Mouse (Mus musculus) embryonic facial prominence, embryonic 15.5 days (tissue): ENCODE measurements around the gene Hmgcl. TPM values are rescaled to one million over a fixed set of nuclear protein-coding genes. Genes with fewer than 3 reads are reported as not detected.

Experiments used
- ATAC-seq: fragments of 200-750 bp; cut with Nextera tagmentation; 2 replicates; pipeline ENCODE4 v1.8.0; 2017; ENCODE audit warnings: low read depth, moderate TSS enrichment; ENCODE audit not compliant: insufficient number of reproducible peaks, low FRiP score, low TSS enrichment
- H3K27ac ChIP-seq: fragments of 300-500 bp; sonication (generic); replicated peaks from 2 replicates; pipeline ENCODE4 v1.5.1; 2015; ENCODE audit warnings: mild to moderate bottlenecking, inconsistent platforms
- H3K27me3 ChIP-seq: fragments of 300-500 bp; sonication (generic); 2 replicates; pipeline ENCODE4 v1.6.1; 2015; ENCODE audit warnings: inconsistent platforms
- H3K36me3 ChIP-seq: fragments of 300-500 bp; sonication (generic); 2 replicates; pipeline ENCODE4 v1.6.1; 2015; ENCODE audit warnings: mild to moderate bottlenecking, inconsistent platforms
- H3K4me1 ChIP-seq: fragments of 300-500 bp; sonication (generic); 2 replicates; pipeline ENCODE4 v1.6.1; 2015; ENCODE audit warnings: inconsistent platforms
- H3K4me2 ChIP-seq: fragments of 300-500 bp; sonication (generic); replicated peaks from 2 replicates; pipeline ENCODE4 v1.6.1; 2015; ENCODE audit warnings: mild to moderate bottlenecking, inconsistent platforms
- H3K4me3 ChIP-seq: fragments of 300-500 bp; sonication (generic); replicated peaks from 2 replicates; pipeline ENCODE4 v1.5.1; 2015; ENCODE audit warnings: mild to moderate bottlenecking, inconsistent platforms
- H3K9ac ChIP-seq: fragments of 300-500 bp; sonication (generic); 2 replicates; pipeline ENCODE4 v1.6.1; 2015; ENCODE audit warnings: inconsistent platforms
- H3K9me3 ChIP-seq: fragments of 300-500 bp; sonication (generic); replicated peaks from 2 replicates; pipeline ENCODE4 v1.6.1; 2016; ENCODE audit warnings: inconsistent platforms
- WGBS: fragments of 180-500 bp; shearing (Covaris S2); methylation state at CpG from one replicate; pipeline ENCODE4 v1.1.7; 2015; 5-methylcytosine and 5-hydroxymethylcytosine counted together
- polyA plus RNA-seq: library from polyadenylated mRNA; unstranded; fragments of >200 nt; fragmentation: Nextera tagmentation; extraction: Ambion mirVana; gene quantifications from 2 replicates; pipeline ENCODE4 v1.2.1, GENCODE M21; 2015

The Hmgcl gene
- polyA plus RNA-seq, 1 experiment from 2014 or later: 78.2 TPM

GRCm38 (mm10) chr4:135962198-135962597 is 15.9 kb downstream of the Hmgcl start:
- Histone ChIP-seq H3K36me3 (peaks cover 66% of the 10 kb centered on the region), H3K4me2 (no peak overlapping the region), H3K9me3 (no peaks in the 10 kb centered on the region), H3K4me3 (no peak overlapping the region), H3K27me3 (no peaks in the 10 kb centered on the region), H3K9ac (no peak overlapping the region), H3K4me1 (peaks cover 17% of the 10 kb centered on the region), H3K27ac (0 out of 2 replicates have a peak overlapping the region, but pooled peaks have one; percentile 28)
- ATAC-seq: no peak
- WGBS: 80% methylated on average over 7 of the region's 7 CpGs

GRCm38 (mm10) chr4:135962946-135963345 is 16.7 kb downstream of the Hmgcl start:
- 6% methylated on average over 15 of the region's 15 CpGs for WGBS
- Histone ChIP-seq H3K4me3 (peak overlapping the region; percentile 79), H3K9me3 (no peaks in the 10 kb centered on the region), H3K36me3 (peaks cover 66% of the 10 kb centered on the region), H3K4me2 (peak overlapping the region; percentile 93), H3K9ac (peak overlapping the region; percentile 47), H3K27ac (peak overlapping the region; percentile 93), H3K27me3 (no peaks in the 10 kb centered on the region), H3K4me1 (peaks cover 17% of the 10 kb centered on the region)
- no peak for ATAC-seq

DNA sequence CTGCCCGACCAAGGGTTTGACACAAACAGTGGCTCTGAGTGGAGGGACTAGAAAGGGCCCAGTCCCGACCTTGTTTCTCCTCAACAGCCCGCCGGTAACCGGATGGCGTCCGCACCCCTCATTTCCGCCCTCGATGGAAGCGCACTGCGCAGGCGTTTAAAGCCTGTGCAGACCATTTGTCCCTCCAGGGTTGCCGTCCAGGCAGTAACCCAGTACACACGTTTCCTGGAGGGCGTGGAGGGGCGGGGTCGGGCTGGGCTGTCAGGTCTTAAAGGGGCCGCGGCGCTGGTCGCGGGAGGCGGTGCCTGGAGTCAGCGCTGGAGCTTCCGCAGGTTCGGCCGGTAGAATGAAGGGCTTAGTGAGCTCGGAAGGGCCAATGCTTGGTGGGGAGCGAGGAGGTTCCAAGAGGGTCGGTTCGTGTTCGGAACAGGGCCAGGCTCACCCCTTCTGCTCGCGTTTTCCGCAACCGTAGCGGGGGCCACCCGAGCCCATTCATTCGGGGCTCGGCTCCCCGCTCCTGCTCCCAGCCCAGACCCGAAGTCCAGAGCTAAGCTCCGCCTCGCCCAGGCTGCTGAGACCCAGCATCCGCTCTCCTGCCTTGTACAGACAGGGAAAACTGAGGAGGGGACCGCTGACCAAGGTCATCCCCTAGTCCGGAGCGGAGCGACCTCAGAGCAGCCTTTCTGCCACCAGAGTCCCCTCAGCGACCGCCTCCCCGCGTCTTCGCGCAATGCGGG is 17.4 kb downstream of the Hmgcl start, which contains the start of gene Gale:
TSS of gene Gale (plus strand) at position 271 of the 737 bp plus-strand sequence.
- Histone ChIP-seq H3K27ac (peak within 1 kb of the TSS; percentile 93), H3K4me3 (peak within 1 kb of the TSS; percentile 79), H3K27me3 (no peaks in the 10 kb centered on the region), H3K4me2 (peak within 1 kb of the TSS; percentile 93), H3K9me3 (no peaks in the 10 kb centered on the region), H3K9ac (peak within 1 kb of the TSS; percentile 74), H3K36me3 (peaks cover 66% of the 10 kb centered on the region), H3K4me1 (peaks cover 21% of the 10 kb centered on the region)
- under 1% methylated on average over 56 of the region's 56 CpGs for WGBS
- peak; percentile 93 for ATAC-seq

DNA sequence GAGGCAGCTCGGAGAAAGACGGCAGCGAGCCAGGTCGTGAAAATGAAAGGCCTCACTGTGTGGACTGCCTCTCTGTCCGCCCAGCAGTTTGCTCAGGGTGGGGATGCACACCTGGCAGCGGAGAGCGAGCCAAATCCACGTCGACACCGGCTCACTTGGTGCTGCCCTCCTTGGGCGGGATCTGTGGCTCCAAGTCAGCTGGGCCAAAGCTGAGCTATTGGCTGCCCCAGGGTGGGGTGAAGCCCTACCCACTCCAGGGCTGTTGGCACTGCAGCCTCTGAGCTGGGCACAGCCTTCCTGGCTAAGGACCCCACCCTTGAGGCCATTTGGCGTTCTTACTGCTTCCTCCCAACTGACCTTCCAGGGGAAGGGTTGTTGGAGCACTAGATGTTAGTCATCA is 18.2 kb downstream of the Hmgcl start:
- H3K27ac ChIP-seq: peak overlapping the region; percentile 84

GRCm38 (mm10) chr4:135965113-135965512 is 18.9 kb downstream of the Hmgcl start:
- Histone ChIP-seq H3K4me2 (0 out of 2 replicates have a peak overlapping the region, but pooled peaks have one; percentile 93), H3K27me3 (no peaks in the 10 kb centered on the region), H3K4me3 (0 out of 2 replicates have a peak overlapping the region, but pooled peaks have one; percentile 79), H3K9ac (no peak overlapping the region), H3K4me1 (peaks cover 21% of the 10 kb centered on the region), H3K27ac (no peak overlapping the region), H3K36me3 (peaks cover 66% of the 10 kb centered on the region), H3K9me3 (no peaks in the 10 kb centered on the region)
- ATAC-seq: no peak
- WGBS: 85% methylated on average over 9 of the region's 9 CpGs

More for the DNA sequence above, 18.2 kb downstream of the Hmgcl start:
- ATAC-seq: peak; percentile 36; the same call in 1 of the 2 replicates
- WGBS: 4% methylated on average over 12 of the region's 12 CpGs
- H3K4me1 ChIP-seq: peaks cover 21% of the 10 kb centered on the region
- peak overlapping the region; percentile 93 for H3K4me2 ChIP-seq
- H3K4me3 ChIP-seq: peak overlapping the region; percentile 79
- H3K36me3 ChIP-seq: peaks cover 66% of the 10 kb centered on the region
- H3K27me3 ChIP-seq: no peaks in the 10 kb centered on the region
- H3K9ac ChIP-seq: peak overlapping the region; percentile 74
- no peaks in the 10 kb centered on the region for H3K9me3 ChIP-seq

- WGBS: 89% methylated on average over 16 of the region's 16 CpGs
- Histone ChIP-seq H3K4me2 (no peak overlapping the region), H3K9me3 (no peaks in the 10 kb centered on the region), H3K9ac (no peak overlapping the region), H3K4me3 (no peak overlapping the region), H3K4me1 (peaks cover 30% of the 10 kb centered on the region), H3K27me3 (no peaks in the 10 kb centered on the region), H3K36me3 (peaks cover 56% of the 10 kb centered on the region), H3K27ac (no peak overlapping the region)
- no peak for ATAC-seq
These were observed 20.0 kb downstream of the Hmgcl start for GRCm38 (mm10) chr4:135966283-135966682.

GRCm38 (mm10) chr4:135967086-135967760 is 21.0 kb downstream of the Hmgcl start:
- H3K9me3 ChIP-seq: no peaks in the 10 kb centered on the region
- no peaks in the 10 kb centered on the region for H3K27me3 ChIP-seq
- H3K4me3 ChIP-seq: no peak overlapping the region
- no peak overlapping the region for H3K9ac ChIP-seq
- peaks cover 47% of the 10 kb centered on the region for H3K36me3 ChIP-seq
- no peak for ATAC-seq
- no peak overlapping the region for H3K4me2 ChIP-seq
- H3K4me1 ChIP-seq: peaks cover 39% of the 10 kb centered on the region
- 87% methylated on average over 18 of the region's 18 CpGs for WGBS
- no peak overlapping the region for H3K27ac ChIP-seq

DNA sequence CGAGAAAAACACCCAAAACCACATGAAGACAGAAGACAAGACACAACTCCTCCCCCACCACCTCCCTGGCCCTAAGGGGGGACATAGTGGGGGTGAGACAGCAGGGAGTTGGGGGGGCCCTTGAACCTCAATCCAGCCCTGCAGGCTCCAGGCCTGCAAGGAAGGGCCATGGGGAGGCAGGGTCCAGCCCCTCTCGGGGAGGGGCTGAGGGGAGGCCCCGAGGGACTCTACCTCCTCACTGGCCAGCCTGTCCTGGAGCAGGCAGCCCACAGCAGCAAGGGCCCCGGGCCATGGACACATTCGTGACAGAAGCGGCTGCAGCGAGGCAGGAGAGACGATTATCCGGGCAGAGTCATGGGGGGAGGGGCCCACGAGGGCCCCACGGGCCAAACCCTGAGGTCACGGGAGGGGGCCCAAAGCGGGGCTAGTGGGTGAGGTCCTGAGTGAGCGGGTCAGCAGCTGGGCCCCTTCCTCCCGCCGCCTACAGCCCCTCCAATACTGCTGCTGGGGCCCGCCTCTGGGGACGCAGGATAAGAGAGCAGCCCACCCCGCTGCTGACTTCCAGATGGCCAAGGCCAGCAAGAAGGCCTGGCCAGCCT is 22.1 kb downstream of the Hmgcl start:
- 65% methylated on average over 19 of the region's 19 CpGs for WGBS
- Histone ChIP-seq H3K27me3 (no peaks in the 10 kb centered on the region), H3K9ac (no peak overlapping the region), H3K9me3 (no peaks in the 10 kb centered on the region), H3K36me3 (peaks cover 46% of the 10 kb centered on the region), H3K4me2 (no peak overlapping the region), H3K4me1 (peaks cover 32% of the 10 kb centered on the region), H3K27ac (no peak overlapping the region), H3K4me3 (no peak overlapping the region)
- ATAC-seq: no peak

GRCm38 (mm10) chr4:135969070-135969750 is 23.0 kb downstream of the Hmgcl start:
- WGBS: 86% methylated on average over 13 of the region's 13 CpGs

DNA sequence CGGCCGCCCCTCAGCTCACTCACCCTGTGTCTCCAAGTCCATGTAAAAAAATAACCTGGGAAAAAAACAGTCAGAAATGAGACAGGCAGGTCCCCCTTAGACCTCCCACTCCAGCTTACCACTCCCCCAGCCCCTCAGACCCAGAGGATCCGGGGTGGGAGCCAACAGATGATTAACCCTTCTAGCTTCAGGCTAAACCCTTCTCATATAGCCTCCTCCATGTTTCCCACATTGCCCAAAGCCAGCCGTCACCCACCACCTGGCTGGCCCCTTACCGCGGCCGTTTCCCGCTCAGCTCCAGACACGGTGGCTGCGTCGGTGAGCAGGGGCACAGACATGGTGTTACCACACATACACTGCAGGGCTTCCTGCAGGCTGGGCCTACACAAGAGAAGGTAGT is 24.3 kb downstream of the Hmgcl start:
- no peak overlapping the region for H3K4me2 ChIP-seq
- no peak for ATAC-seq

More at GRCm38 (mm10) chr4:135969070-135969750, 23.0 kb downstream of the Hmgcl start:
- H3K9me3 ChIP-seq: no peaks in the 10 kb centered on the region
- no peak for ATAC-seq
- no peak overlapping the region for H3K4me2 ChIP-seq
- H3K27me3 ChIP-seq: no peaks in the 10 kb centered on the region
- H3K27ac ChIP-seq: no peak overlapping the region
- H3K4me3 ChIP-seq: no peak overlapping the region
- H3K9ac ChIP-seq: no peak overlapping the region
- peaks cover 30% of the 10 kb centered on the region for H3K4me1 ChIP-seq
- H3K36me3 ChIP-seq: peaks cover 46% of the 10 kb centered on the region

More for the DNA sequence above, 24.3 kb downstream of the Hmgcl start:
- Histone ChIP-seq H3K27ac (no peak overlapping the region), H3K9ac (no peak overlapping the region), H3K9me3 (no peaks in the 10 kb centered on the region), H3K4me1 (peaks cover 22% of the 10 kb centered on the region), H3K4me3 (0 out of 2 replicates have a peak overlapping the region, but pooled peaks have one; percentile 99), H3K36me3 (peaks cover 56% of the 10 kb centered on the region), H3K27me3 (no peaks in the 10 kb centered on the region)
- 76% methylated on average over 11 of the region's 11 CpGs for WGBS
